Mouse (Mus musculus) liver (tissue): ENCODE results near the gene Stx11.

Source experiments
- DNase-seq: peaks from one replicate; pipeline ENCODE4 v3.0.0-alpha.2; 2020; ENCODE audit warnings: mixed read lengths

Gene Stx11

GRCm38 (mm10) chr10:12911981-12912530 is 52.0 kb downstream of the Stx11 start:
- peak; percentile 10 for DNase-seq

GRCm38 (mm10) chr10:12911451-12911850 is 52.6 kb downstream of the Stx11 start:
- no peak for DNase-seq

GRCm38 (mm10) chr10:12909891-12910290 is 54.2 kb downstream of the Stx11 start:
- no peak for DNase-seq

- DNase-seq, result no peak
Measured at GRCm38 (mm10) chr10:12909179-12909578, 54.9 kb downstream of the Stx11 start.

- no peak for DNase-seq
Measured at GRCm38 (mm10) chr10:12904140-12904528, 60.0 kb downstream of the Stx11 start.

GRCm38 (mm10) chr10:12903440-12904139 is 60.5 kb downstream of the Stx11 start:
- no peak for DNase-seq

- DNase-seq, result no peak
Measured at GRCm38 (mm10) chr10:12899901-12900300, 64.2 kb downstream of the Stx11 start.

- no peak for DNase-seq
Measured at GRCm38 (mm10) chr10:12893339-12893738, 70.8 kb downstream of the Stx11 start.

GRCm38 (mm10) chr10:12888373-12888772 is 75.7 kb downstream of the Stx11 start:
- no peak for DNase-seq
